In the genomic region with DNA sequence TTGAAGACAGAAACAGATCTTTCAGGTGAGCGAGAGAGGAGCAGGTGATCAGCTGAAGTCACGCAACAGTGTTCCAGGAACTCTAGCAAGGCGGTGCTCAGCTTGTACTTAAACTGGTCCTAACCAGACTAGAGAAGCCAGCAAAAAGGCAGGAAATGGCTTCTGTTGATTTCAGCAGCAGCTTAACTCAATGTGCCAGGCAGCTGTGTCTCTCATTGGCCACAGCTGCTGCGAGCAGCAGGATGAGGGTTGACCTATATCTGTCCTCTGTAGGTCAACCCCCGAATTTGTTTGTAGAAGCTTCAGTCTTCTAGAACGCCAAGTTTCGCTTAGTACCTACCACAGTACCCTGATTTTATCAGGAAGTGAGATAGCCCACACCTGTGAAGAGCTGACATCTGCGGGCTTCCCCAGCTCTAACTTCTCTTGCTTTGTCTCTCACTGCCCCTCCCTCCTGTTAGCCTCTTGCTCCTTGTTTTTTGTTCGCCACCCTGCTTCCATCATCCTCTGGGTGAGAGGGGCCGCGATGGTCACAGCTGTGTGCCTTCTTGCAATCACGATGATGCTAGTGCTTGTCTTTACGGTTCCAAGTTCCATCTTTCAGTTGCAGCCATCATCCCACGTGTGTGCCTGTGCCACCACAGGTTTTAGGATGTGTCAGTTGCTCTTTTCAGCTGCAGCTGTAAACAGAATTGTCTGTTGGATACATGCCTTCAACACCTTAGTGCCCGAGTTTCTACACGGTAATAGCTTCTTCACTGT, we compare ENCODE assay signal across 9 mouse cellular contexts. TPM values are rescaled to one million over a fixed set of nuclear protein-coding genes. Genes with fewer than 3 reads are reported as not detected.
DNase-seq lines count a peak whose midpoint lies in the region; ATAC-seq lines count a peak whose summit lies in the region.
"Had no signal": no experiment of that assay in that cellular context is flagged by ENCODE, and none has a peak within 500 bp of the region (broad histone marks: within the 10 kb centered on the region; RNA-seq: fewer than 3 reads in every experiment).

No protein-coding gene starts in this region.

- H3K4me2 ChIP-seq in kidney, embryonic 16.5 days (replicated peaks; ENCODE audit: low read depth, low read length) = no peak overlapping the region
- H3K4me2 ChIP-seq: neural tube, embryonic 12.5 days had no signal

- no peaks in the 10 kb centered on the region for H3K36me3 ChIP-seq in kidney, embryonic 16.5 days (ENCODE audit: insufficient read depth, low read length)
- H3K36me3 ChIP-seq: neural tube, embryonic 12.5 days had no signal

- no peaks in the 10 kb centered on the region for H3K4me1 ChIP-seq in kidney, embryonic 16.5 days (ENCODE audit: insufficient read depth, low read length)
- H3K4me1 ChIP-seq: neural tube, embryonic 12.5 days had no signal

- 83% methylated on average over 16 of the region's 16 CpGs for WGBS in kidney, embryonic 16.5 days

- H3K9me3 ChIP-seq in kidney, embryonic 16.5 days (ENCODE audit: low read length) = no peaks in the 10 kb centered on the region
- H3K9me3 ChIP-seq: neural tube, embryonic 12.5 days had no signal

- no peak overlapping the region for H3K27ac ChIP-seq in kidney, embryonic 16.5 days (ENCODE audit: low read length)
- H3K27ac ChIP-seq: neural tube, embryonic 12.5 days had no signal

- no peak overlapping the region for H3K9ac ChIP-seq in kidney, embryonic 16.5 days (replicated peaks; ENCODE audit: low read length)
- H3K9ac ChIP-seq: neural tube, embryonic 12.5 days had no signal

- peak; percentile 54; the same call in 1 of the 2 replicates for ATAC-seq in kidney, embryonic 16.5 days (ENCODE audit: low FRiP score, low TSS enrichment)
- ATAC-seq in granulocyte monocyte progenitor cell, adult 5-6 weeks (replicated peaks; ENCODE audit: poor library complexity, severe bottlenecking) = peak; percentile 34

- no peak overlapping the region for H3K4me3 ChIP-seq in kidney, embryonic 16.5 days (ENCODE audit: low read length)
- H3K4me3 ChIP-seq: neural tube, embryonic 12.5 days had no signal

- no peak for DNase-seq in kidney, adult 18-20 months
- DNase-seq in naive thymus-derived CD4-positive, alpha-beta T cell, adult 2 months (ENCODE audit: low read depth) = peak; percentile 90
- DNase-seq in thymus, postnatal 10 days (ENCODE audit: low spot score in 2 of 2) = peak; percentile 81 to 89
- DNase-seq in adrenal gland, adult 2 months = no peak
- DNase-seq in frontal cortex, postnatal 14 days (ENCODE audit: low spot score in 2 of 2) = no peak
- DNase-seq in kidney, postnatal 25 days = no peak

- H3K27me3 ChIP-seq in kidney, embryonic 16.5 days (ENCODE audit: insufficient read depth, low read length) = no peaks in the 10 kb centered on the region
- H3K27me3 ChIP-seq: neural tube, embryonic 12.5 days had no signal

RNA-seq across cellular contexts. Expression of a gene that starts 23.8 kb away (rescaled TPM):
- 6.3 and 7.9 TPM in 2 replicates for polyA plus RNA-seq in kidney, embryonic 16.5 days (2015; fragmentation: Nextera tagmentation; extraction: Ambion mirVana)
- total RNA-seq in granulocyte monocyte progenitor cell, adult 5-6 weeks (2014; fragmentation: Nextera tagmentation) = 3.7 and 5.7 TPM in 2 replicates
- total RNA-seq in granulocyte monocyte progenitor cell, adult 5-6 weeks (2017) = 2.6 and 3.1 TPM in 2 replicates
- 10 to 100 TPM; 32.3 to 32.5 TPM for total RNA-seq in adrenal gland, adult 2 months (2021)
- polyA plus RNA-seq in adrenal gland, adult 2 months (2012; rRNA removed) = 4.0 and 4.4 TPM in 2 replicates

Comparison
In these comparisons a context has a peak if more than half of its experiments do, and no peak if none do; other contexts are left out.
1. DNase-seq: peak in naive thymus-derived CD4-positive, alpha-beta T cell, adult 2 months (single experiment) and thymus, postnatal 10 days (2 of 2); none in kidney, adult 18-20 months (single experiment), adrenal gland, adult 2 months (single experiment), frontal cortex, postnatal 14 days (0 of 2) and kidney, postnatal 25 days (0 of 2).
2. RNA of a gene that starts 23.8 kb away (total RNA-seq): 32.3 to 32.5 TPM in adrenal gland, adult 2 months; 2.6 to 5.7 TPM in granulocyte monocyte progenitor cell, adult 5-6 weeks; every median in the first group is over 4 times any median in the second.